Comparison of ENCODE assay signal across 26 mouse cellular contexts in genomic region chr5:28302671-28303070, GRCm38 (mm10). TPM values are rescaled to one million over a fixed set of nuclear protein-coding genes. Genes with fewer than 3 reads are reported as not detected.
"Had no signal": no experiment of that assay in that cellular context is flagged by ENCODE, and none has a peak within 500 bp of the region (broad histone marks: within the 10 kb centered on the region; RNA-seq: fewer than 3 reads in every experiment).

No protein-coding gene starts in this region.

- H3K27ac ChIP-seq: gastrocnemius, adult 2 months; heart, adult 2 months; hindbrain, embryonic 10.5 days; hindbrain, embryonic 12.5 days; hindbrain, embryonic 14.5 days; intestine, embryonic 15.5 days; layer of hippocampus, adult 2 months; left cerebral cortex, adult 2 months; limb, embryonic 10.5 days; limb, embryonic 12.5 days had no signal

- DNase-seq: gastrocnemius, adult 2 months; gastrocnemius, postnatal 10 days; gastrocnemius, postnatal 25 days; heart, adult 2 months; heart, postnatal 10 days; heart, postnatal 4 days; kidney, adult 18-20 months; kidney, adult 8-10 months; kidney, postnatal 10 days; kidney, postnatal 25 days; kidney, postnatal 4 days; liver had no signal

- H3K9me3 ChIP-seq: heart, embryonic 12.5 days; hindbrain, embryonic 10.5 days; hindbrain, embryonic 12.5 days; intestine, embryonic 15.5 days; limb, embryonic 10.5 days; limb, embryonic 12.5 days had no signal

- H3K27me3 ChIP-seq: heart, embryonic 12.5 days; hindbrain, embryonic 12.5 days; intestine, embryonic 15.5 days; limb, embryonic 12.5 days had no signal

- ATAC-seq: hindbrain, embryonic 16.5 days; inflammation-experienced regulatory T-cells, adult 6 months; intestine, embryonic 15.5 days; intestine, postnatal 0 days had no signal

- H3K4me2 ChIP-seq: heart, embryonic 12.5 days; hindbrain, embryonic 12.5 days; hindbrain, embryonic 14.5 days; intestine, embryonic 15.5 days; limb, embryonic 12.5 days had no signal

- H3K4me1 ChIP-seq: heart, embryonic 12.5 days; hindbrain, embryonic 10.5 days; hindbrain, embryonic 12.5 days; intestine, embryonic 15.5 days; limb, embryonic 10.5 days; limb, embryonic 12.5 days had no signal

- H3K9ac ChIP-seq: heart, embryonic 12.5 days; hindbrain, embryonic 12.5 days; hindbrain, embryonic 14.5 days; intestine, embryonic 15.5 days; limb, embryonic 12.5 days had no signal

- H3K36me3 ChIP-seq: heart, embryonic 12.5 days; hindbrain, embryonic 10.5 days; hindbrain, embryonic 12.5 days; intestine, embryonic 15.5 days; limb, embryonic 10.5 days; limb, embryonic 12.5 days had no signal

- H3K4me3 ChIP-seq: gastrocnemius, adult 2 months; heart, adult 2 months; heart, embryonic 12.5 days; hindbrain, embryonic 10.5 days; hindbrain, embryonic 12.5 days; intestine, embryonic 15.5 days; layer of hippocampus, adult 2 months; left cerebral cortex, adult 2 months; limb, embryonic 10.5 days; limb, embryonic 12.5 days had no signal

RNA-seq across cellular contexts. Expression of gene Cnpy1, which starts 57.1 kb away (rescaled TPM):
- polyA plus RNA-seq: heart, adult 2 months; heart, embryonic 14.5 days; heart, embryonic 16.5 days; inflammation-experienced regulatory T-cells, adult 6 months; limb, embryonic 10.5 days; limb, embryonic 12.5 days had no signal
